ENCODE assay signal across 18 mouse cellular contexts in the genomic region with DNA sequence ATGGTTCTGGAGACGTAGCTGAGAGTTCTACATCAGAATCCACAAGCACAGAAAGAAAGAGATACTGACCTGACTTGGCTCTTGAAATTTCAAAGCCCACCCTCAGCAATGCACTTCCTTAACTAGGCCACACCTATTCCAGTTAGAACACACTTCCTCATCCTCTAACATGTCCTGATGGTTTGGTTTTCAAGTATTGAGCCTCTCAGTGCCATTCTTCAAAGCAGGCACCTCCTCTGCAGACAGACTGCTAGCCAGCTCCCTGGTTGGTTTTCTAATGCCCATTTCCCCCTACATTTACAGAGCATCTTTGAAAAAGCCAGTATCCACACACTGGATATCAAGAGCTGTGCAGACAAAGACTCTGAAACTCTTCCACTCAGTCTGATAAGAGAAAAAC. TPM values are rescaled to one million over a fixed set of nuclear protein-coding genes. Genes with fewer than 3 reads are reported as not detected.
A peak's percentile ranks its signal among the peaks of the same experiment; 100 is the strongest.
DNase-seq lines count a peak whose midpoint lies in the region; ATAC-seq and TF ChIP-seq lines count a peak whose summit lies in the region.
"Had no signal": no experiment of that assay in that cellular context is flagged by ENCODE, and none has a peak within 500 bp of the region (broad histone marks: within the 10 kb centered on the region; RNA-seq: fewer than 3 reads in every experiment).

No protein-coding gene starts in this region.

- H3K27ac ChIP-seq in liver, embryonic 14.5 days = no peak overlapping the region
- H3K27ac ChIP-seq in liver, embryonic 12.5 days = no peak overlapping the region
- H3K27ac ChIP-seq in hindbrain, embryonic 10.5 days = no peak overlapping the region
- H3K27ac ChIP-seq: embryonic facial prominence, embryonic 10.5 days; midbrain, embryonic 13.5 days; neural tube, embryonic 13.5 days had no signal

- no peak for TF ChIP-seq CTCF in liver, embryonic 14.5 days (IDR thresholded peaks at IDR 0.05; ENCODE audit: low read depth)

- H3K9me3 ChIP-seq in liver, embryonic 14.5 days (ENCODE audit: control insufficient read depth, low read length) = no peaks in the 10 kb centered on the region
- H3K9me3 ChIP-seq in liver, embryonic 12.5 days (replicated peaks) = no peaks in the 10 kb centered on the region
- H3K9me3 ChIP-seq in hindbrain, embryonic 10.5 days = no peaks in the 10 kb centered on the region
- H3K9me3 ChIP-seq: embryonic facial prominence, embryonic 10.5 days; midbrain, embryonic 13.5 days; neural tube, embryonic 13.5 days had no signal

- H3K4me1 ChIP-seq in liver, embryonic 14.5 days (replicated peaks; ENCODE audit: control insufficient read depth in 2 of 2, insufficient read depth in 2 of 2, low read length in 1 of 2) = no peaks in the 10 kb centered on the region; a peak in 1 of 4 replicates
- no peaks in the 10 kb centered on the region for H3K4me1 ChIP-seq in liver, embryonic 12.5 days
- peaks cover 8% of the 10 kb centered on the region for H3K4me1 ChIP-seq in hindbrain, embryonic 10.5 days (replicated peaks)
- H3K4me1 ChIP-seq: midbrain, embryonic 13.5 days; neural tube, embryonic 13.5 days had no signal

- 0 out of 2 replicates have a peak overlapping the region, but pooled peaks have one; percentile 8 for H3K4me2 ChIP-seq in liver, embryonic 14.5 days (ENCODE audit: low read depth)
- H3K4me2 ChIP-seq in liver, embryonic 12.5 days = no peak overlapping the region
- H3K4me2 ChIP-seq: lung, embryonic 14.5 days; midbrain, embryonic 13.5 days; neural tube, embryonic 13.5 days had no signal

- H3K36me3 ChIP-seq in liver, embryonic 14.5 days (replicated peaks; ENCODE audit: control insufficient read depth, insufficient read depth, low read depth) = no peaks in the 10 kb centered on the region
- H3K36me3 ChIP-seq in liver, embryonic 12.5 days = no peaks in the 10 kb centered on the region
- no peaks in the 10 kb centered on the region for H3K36me3 ChIP-seq in hindbrain, embryonic 10.5 days
- H3K36me3 ChIP-seq: embryonic facial prominence, embryonic 10.5 days; midbrain, embryonic 13.5 days; neural tube, embryonic 13.5 days had no signal

- no peak for DNase-seq in liver, embryonic 14.5 days (ENCODE audit: low read depth in 3 of 3, low spot score in 3 of 3)
- peak; percentile 73 for DNase-seq in naive thymus-derived CD4-positive, alpha-beta T cell, adult 2 months (ENCODE audit: low read depth)
- no peak for DNase-seq in kidney, postnatal 14 days
- no peak for DNase-seq in hindbrain, embryonic 10.5 days (ENCODE audit: low spot score)
- DNase-seq: cerebellum, adult 2 months; heart, postnatal 4 days; lung, embryonic 14.5 days; retina, postnatal 1 day had no signal

- ATAC-seq in liver, embryonic 14.5 days (ENCODE audit: insufficient read depth) = no peak
- ATAC-seq in liver, embryonic 12.5 days = no peak
- peak; percentile 2 for ATAC-seq in CD4-positive, CD25-positive, alpha-beta regulatory T cell, adult 4 months
- ATAC-seq in granulocyte monocyte progenitor cell, adult 5-6 weeks (replicated peaks; ENCODE audit: poor library complexity, severe bottlenecking) = peak; percentile 61
- no peak for ATAC-seq in erythroid progenitor cell, adult 5-6 weeks (replicated peaks; ENCODE audit: low FRiP score, poor library complexity, severe bottlenecking)
- ATAC-seq: intestine, postnatal 0 days; midbrain, embryonic 13.5 days had no signal

- no peak for TF ChIP-seq EP300 in liver, embryonic 14.5 days (IDR thresholded peaks at IDR 0.05; ENCODE audit: low read depth)

- no peak overlapping the region for H3K4me3 ChIP-seq in liver, embryonic 14.5 days (ENCODE audit: insufficient read depth in 1 of 2, low read depth in 2 of 2, low read length in 2 of 2)
- no peak overlapping the region for H3K4me3 ChIP-seq in liver, embryonic 12.5 days
- H3K4me3 ChIP-seq in hindbrain, embryonic 10.5 days = no peak overlapping the region
- H3K4me3 ChIP-seq: embryonic facial prominence, embryonic 10.5 days; midbrain, embryonic 13.5 days; neural tube, embryonic 13.5 days had no signal

- 29% methylated on average over 1 of the region's 1 CpGs for WGBS in liver, embryonic 14.5 days (ENCODE audit: insufficient replicate concordance)
- 27% methylated on average over 1 of the region's 1 CpGs for WGBS in liver, embryonic 12.5 days (ENCODE audit: insufficient replicate concordance)
- WGBS in hindbrain, embryonic 10.5 days = 77% methylated on average over 1 of the region's 1 CpGs

- no peaks in the 10 kb centered on the region for H3K27me3 ChIP-seq in liver, embryonic 14.5 days (ENCODE audit: control insufficient read depth, insufficient read depth, low read length)
- H3K27me3 ChIP-seq in liver, embryonic 12.5 days (replicated peaks) = no peaks in the 10 kb centered on the region
- no peaks in the 10 kb centered on the region for H3K27me3 ChIP-seq in hindbrain, embryonic 10.5 days (ENCODE audit: insufficient read depth, poor library complexity, severe bottlenecking)
- H3K27me3 ChIP-seq: midbrain, embryonic 13.5 days; neural tube, embryonic 13.5 days had no signal

- no peak overlapping the region for H3K9ac ChIP-seq in liver, embryonic 14.5 days (replicated peaks)
- H3K9ac ChIP-seq in liver, embryonic 12.5 days = no peak overlapping the region
- H3K9ac ChIP-seq: lung, embryonic 14.5 days; midbrain, embryonic 13.5 days; neural tube, embryonic 13.5 days had no signal

RNA-seq across cellular contexts. Expression of gene Raet1d, which starts 58.7 kb away (rescaled TPM):
- polyA plus RNA-seq in liver, embryonic 14.5 days (2012; rRNA removed) = 2.4 and 3.2 TPM in 2 replicates
- polyA plus RNA-seq in liver, embryonic 14.5 days (2014; fragmentation: Nextera tagmentation; extraction: Ambion mirVana) = 6.0 and 7.0 TPM in 2 replicates
- 6.0 and 7.1 TPM in 2 replicates for polyA plus RNA-seq in liver, embryonic 12.5 days (2016; fragmentation: Nextera tagmentation; extraction: Ambion mirVana)
- under 1 TPM; 0.44 to 0.51 TPM for polyA plus RNA-seq in CD4-positive, CD25-positive, alpha-beta regulatory T cell, adult 4 months (2017; shearing (Covaris generic))
- total RNA-seq in granulocyte monocyte progenitor cell, adult 5-6 weeks (2014; fragmentation: Nextera tagmentation) = not detected in 2 replicates
- total RNA-seq in granulocyte monocyte progenitor cell, adult 5-6 weeks (2017) = not detected in 2 replicates
- total RNA-seq in erythroid progenitor cell, adult 5-6 weeks (2015; ENCODE audit: low replicate concordance) = not detected in 2 replicates
- 2.6 TPM in 1 of 2 replicates, not detected in the other for total RNA-seq in erythroid progenitor cell, adult 5-6 weeks (2017; ENCODE audit: low replicate concordance)
- polyA plus RNA-seq in hindbrain, embryonic 10.5 days (2016; fragmentation: Nextera tagmentation; extraction: Ambion mirVana) = 16.0 and 16.5 TPM in 2 replicates
- total RNA-seq: heart, adult 8-10 months; left cerebral cortex, postnatal 10 days had no signal
- polyA plus RNA-seq: cerebellum, adult 2 months had no signal

Comparison
In these comparisons a context has a peak if more than half of its experiments do, and no peak if none do; other contexts are left out.
1. ATAC-seq: peak in CD4-positive, CD25-positive, alpha-beta regulatory T cell, adult 4 months (single experiment) and granulocyte monocyte progenitor cell, adult 5-6 weeks (single experiment); none in liver, embryonic 14.5 days (single experiment), liver, embryonic 12.5 days (single experiment) and erythroid progenitor cell, adult 5-6 weeks (single experiment).